Mouse (Mus musculus): ENCODE measurements around the gene Ap3b2.

DNA sequence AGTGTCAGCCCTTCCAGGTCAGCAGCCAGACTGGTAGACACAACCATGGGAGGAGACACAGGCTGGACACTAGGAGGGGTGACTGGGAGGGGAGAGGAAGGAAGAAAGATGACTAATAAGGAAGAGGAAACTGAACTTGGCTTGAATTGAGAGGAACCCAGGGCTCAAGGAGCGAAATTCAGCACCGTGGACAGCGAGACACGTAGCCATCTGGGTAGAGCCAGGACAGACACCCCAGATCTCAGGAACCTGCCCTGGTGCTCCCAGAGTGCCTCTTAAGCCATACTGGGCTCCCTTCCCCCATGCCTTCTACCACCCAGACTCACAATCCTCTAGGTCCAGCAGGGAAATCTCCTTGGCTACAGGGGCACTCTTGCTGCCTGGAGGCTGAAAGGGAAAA is 29.6 kb downstream of the Ap3b2 start:
- no peak for TF ChIP-seq GATA1 (IDR thresholded peaks at IDR 0.05; ENCODE audit: low read length)
- no peak for TF ChIP-seq TAL1 (IDR thresholded peaks at IDR 0.05; ENCODE audit: low read length)
